Mouse (Mus musculus) liver, embryonic 13.5 days (tissue): ENCODE data around the gene E2f4. TPM values are rescaled to one million over a fixed set of nuclear protein-coding genes. Genes with fewer than 3 reads are reported as not detected.

Experiments used
- ATAC-seq: fragments of 200-750 bp; cut with Nextera tagmentation; 2 replicates; pipeline ENCODE4 v1.8.0; 2017; ENCODE audit warnings: low read depth, mild to moderate bottlenecking, moderate number of reproducible peaks, moderate library complexity
- DNase-seq: peaks from one replicate; pipeline ENCODE4 v3.0.0; 2022
- H3K27ac ChIP-seq: fragments of 300-500 bp; sonication (generic); 2 replicates; pipeline ENCODE4 v1.5.1; 2015; ENCODE audit warnings: moderate library complexity, mild to moderate bottlenecking, inconsistent platforms
- H3K27me3 ChIP-seq: fragments of 300-500 bp; sonication (generic); 2 replicates; pipeline ENCODE4 v1.6.1; 2015; ENCODE audit warnings: mild to moderate bottlenecking, inconsistent platforms
- H3K36me3 ChIP-seq: fragments of 300-500 bp; sonication (generic); 2 replicates; pipeline ENCODE4 v1.6.1; 2015; ENCODE audit warnings: mild to moderate bottlenecking, inconsistent platforms
- H3K4me1 ChIP-seq: fragments of 300-500 bp; sonication (generic); replicated peaks from 2 replicates; pipeline ENCODE4 v1.6.1; 2015; ENCODE audit warnings: inconsistent platforms
- H3K4me2 ChIP-seq: fragments of 300-500 bp; sonication (generic); 2 replicates; pipeline ENCODE4 v1.6.1; 2015; ENCODE audit warnings: inconsistent platforms, mild to moderate bottlenecking, moderate library complexity
- H3K4me3 ChIP-seq: fragments of 300-500 bp; sonication (generic); replicated peaks from 2 replicates; pipeline ENCODE4 v1.5.1; 2015; ENCODE audit warnings: mild to moderate bottlenecking, inconsistent platforms
- H3K9ac ChIP-seq: fragments of 300-500 bp; sonication (generic); 2 replicates; pipeline ENCODE4 v1.6.1; 2015; ENCODE audit warnings: mild to moderate bottlenecking, inconsistent platforms
- H3K9me3 ChIP-seq: fragments of 300-500 bp; sonication (generic); replicated peaks from 2 replicates; pipeline ENCODE4 v1.6.1; 2016; ENCODE audit warnings: inconsistent platforms
- WGBS: fragments of 180-500 bp; shearing (Covaris S2); methylation state at CpG from one replicate; pipeline ENCODE4 v1.1.7; 2015; ENCODE audit not compliant: insufficient replicate concordance; 5-methylcytosine and 5-hydroxymethylcytosine counted together
- microRNA counts: library from miRNA; unstranded; fragments of <30 nt; microRNA quantifications from one replicate; lab custom pipeline; 2016
- microRNA-seq: library from miRNA; unstranded; fragments of <30 nt; microRNA quantifications from one replicate; pipeline ENCODE4, GENCODE M21; 2016
- polyA plus RNA-seq: library from polyadenylated mRNA; unstranded; fragments of >200 nt; fragmentation: Nextera tagmentation; extraction: Ambion mirVana; gene quantifications from 2 replicates; pipeline ENCODE4 v1.2.1, GENCODE M21; 2015

E2f4 gene
- polyA plus RNA-seq, 1 experiment from 2014 or later, result 187 TPM

DNA sequence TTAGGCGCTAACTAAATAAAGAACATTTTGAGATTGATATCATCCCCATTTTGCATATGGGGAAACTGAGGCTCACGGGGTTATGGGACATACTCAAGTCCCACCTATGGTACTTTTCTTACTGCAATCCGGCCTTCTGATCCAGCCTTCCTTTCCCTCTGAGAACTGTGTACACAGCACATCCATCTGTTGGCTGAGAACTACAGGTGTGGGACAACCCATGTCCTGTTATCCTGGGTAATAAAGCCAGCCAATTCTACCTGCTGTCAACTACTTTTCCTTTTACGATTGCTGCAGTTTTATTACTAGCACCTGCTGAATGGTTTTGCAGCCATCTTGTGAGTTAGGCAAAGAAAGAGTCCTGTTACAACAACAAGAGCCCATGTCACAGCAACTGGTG is 57.1 kb downstream of the E2f4 start:
- 70% methylated on average over 4 of the region's 4 CpGs for WGBS
- no peaks in the 10 kb centered on the region for H3K36me3 ChIP-seq
- ATAC-seq, result no peak
- DNase-seq, result no peak
- no peaks in the 10 kb centered on the region for H3K9me3 ChIP-seq
- no peak overlapping the region for H3K4me2 ChIP-seq
- no peak overlapping the region for H3K9ac ChIP-seq
- H3K27me3 ChIP-seq, result peaks cover 49% of the 10 kb centered on the region
- no peak overlapping the region for H3K4me3 ChIP-seq
- H3K27ac ChIP-seq, result no peak overlapping the region
- H3K4me1 ChIP-seq, result 0 out of 2 replicates have a peak, but pooled peaks cover 1% of the 10 kb centered on the region

MicroRNAs encoded within 50 kb of the gene (microRNA counts, 519-probe panel; counts per million panel counts)
- 114 counts per million for microRNA mmu-miR-328 (lab: Ali Mortazavi, UCI)

Small RNA genes lying within 50 kb of the gene (microRNA-seq; reads per million reads assigned to microRNA genes)
- not detected for gene Gm27320
- gene Mir328, result 484 reads per million, percentile 68 among the genes with 10 or more reads in this experiment

Other genes with a start within 250 kb of the E2f4 start
- 0.09 and 0.24 TPM in 2 replicates for gene Ces3a, start 249.1 kb upstream of the E2f4 start, polyA plus RNA-seq
- not detected in 2 replicates for gene Ces3b, start 213.9 kb upstream of the E2f4 start, polyA plus RNA-seq
- not detected in 2 replicates for gene Ces4a, start 165.9 kb upstream of the E2f4 start, polyA plus RNA-seq
- 8.9 and 11.5 TPM in 2 replicates for gene Cbfb, start 127.0 kb upstream of the E2f4 start, polyA plus RNA-seq
- gene D230025D16Rik, start 72.5 kb upstream of the E2f4 start, polyA plus RNA-seq, result 13.5 and 16.0 TPM in 2 replicates
- 2.3 and 3.2 TPM in 2 replicates for gene B3gnt9, start 42.5 kb upstream of the E2f4 start, polyA plus RNA-seq
- gene Tradd, start 33.1 kb upstream of the E2f4 start, polyA plus RNA-seq, result 16.2 and 16.7 TPM in 2 replicates
- gene Fbxl8, start 33.0 kb upstream of the E2f4 start, polyA plus RNA-seq, result 0.98 and 1.1 TPM in 2 replicates
- gene Hsf4, start 27.9 kb upstream of the E2f4 start, polyA plus RNA-seq, result 0.10 TPM in 1 of 2 replicates, not detected in the other
- 0.10 and 0.14 TPM in 2 replicates for gene Nol3, start 21.5 kb upstream of the E2f4 start, polyA plus RNA-seq
- 0.60 and 1.1 TPM in 2 replicates for gene 4931428F04Rik, start 7.8 kb upstream of the E2f4 start, polyA plus RNA-seq
- gene Exoc3l, start 1.6 kb upstream of the E2f4 start, polyA plus RNA-seq, result 6.2 and 6.7 TPM in 2 replicates
- gene Elmo3, start 7.9 kb downstream of the E2f4 start, polyA plus RNA-seq, result 2.1 and 2.8 TPM in 2 replicates
- gene Lrrc29, start 28.6 kb downstream of the E2f4 start, polyA plus RNA-seq, result 9.4 and 9.5 TPM in 2 replicates
- 103 and 108 TPM in 2 replicates for gene Tmem208, start 28.7 kb downstream of the E2f4 start, polyA plus RNA-seq
- gene Fhod1, start 50.3 kb downstream of the E2f4 start, polyA plus RNA-seq, result 0.66 and 0.71 TPM in 2 replicates
- 0.14 and 0.15 TPM in 2 replicates for gene Slc9a5, start 51.2 kb downstream of the E2f4 start, polyA plus RNA-seq
- gene Plekhg4, start 75.6 kb downstream of the E2f4 start, polyA plus RNA-seq, result 0.05 and 0.09 TPM in 2 replicates
- gene Kctd19, start 115.8 kb downstream of the E2f4 start, polyA plus RNA-seq, result not detected in 2 replicates
- gene Lrrc36, start 115.9 kb downstream of the E2f4 start, polyA plus RNA-seq, result 0.15 and 0.16 TPM in 2 replicates
- gene Tppp3, start 173.9 kb downstream of the E2f4 start, polyA plus RNA-seq, result 1.6 and 1.8 TPM in 2 replicates
- 2.1 TPM in 2 replicates for gene Zdhhc1, start 199.2 kb downstream of the E2f4 start, polyA plus RNA-seq
- 1.5 and 2.2 TPM in 2 replicates for gene Hsd11b2, start 221.1 kb downstream of the E2f4 start, polyA plus RNA-seq